ENCODE assay signal across 17 mouse cellular contexts in the genomic region with DNA sequence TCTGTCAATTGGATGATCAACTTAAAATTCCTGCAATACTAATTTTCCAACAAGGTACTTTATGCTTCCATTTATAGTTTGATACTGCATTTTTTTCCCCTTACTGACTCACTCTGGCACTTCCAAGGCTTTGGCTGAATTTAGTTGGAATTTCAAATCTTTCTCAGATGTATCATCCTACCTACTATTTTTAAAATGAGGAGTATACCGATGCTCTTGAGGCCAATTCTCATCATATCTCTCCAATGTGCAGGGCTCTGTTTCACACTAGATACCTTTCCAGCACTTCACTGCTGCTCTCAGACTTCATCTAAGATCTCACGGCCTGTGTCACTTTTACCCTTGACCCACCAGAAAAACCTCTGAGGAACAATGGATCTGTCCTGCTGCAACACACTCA.
"Had no signal": no experiment of that assay in that cellular context is flagged by ENCODE, and none has a peak within 500 bp of the region (broad histone marks: within the 10 kb centered on the region; RNA-seq: fewer than 3 reads in every experiment).

No protein-coding gene starts in this region.

- H3K27me3 ChIP-seq: midbrain, embryonic 12.5 days; neural tube, embryonic 13.5 days; neural tube, embryonic 15.5 days had no signal

- H3K4me3 ChIP-seq: midbrain, embryonic 10.5 days; midbrain, embryonic 12.5 days; myocyte; neural tube, embryonic 13.5 days; neural tube, embryonic 15.5 days had no signal

- H3K4me2 ChIP-seq: lung, embryonic 14.5 days; midbrain, embryonic 12.5 days; neural tube, embryonic 13.5 days; neural tube, embryonic 15.5 days had no signal

- H3K4me1 ChIP-seq: midbrain, embryonic 10.5 days; midbrain, embryonic 12.5 days; neural tube, embryonic 13.5 days; neural tube, embryonic 15.5 days had no signal

- H3K9ac ChIP-seq: lung, embryonic 14.5 days; midbrain, embryonic 12.5 days; neural tube, embryonic 13.5 days; neural tube, embryonic 15.5 days had no signal

- H3K27ac ChIP-seq: midbrain, embryonic 10.5 days; midbrain, embryonic 12.5 days; neural tube, embryonic 13.5 days; neural tube, embryonic 15.5 days had no signal

- H3K36me3 ChIP-seq: midbrain, embryonic 10.5 days; midbrain, embryonic 12.5 days; neural tube, embryonic 13.5 days; neural tube, embryonic 15.5 days had no signal

- H3K9me3 ChIP-seq: midbrain, embryonic 10.5 days; midbrain, embryonic 12.5 days; neural tube, embryonic 13.5 days; neural tube, embryonic 15.5 days had no signal

- DNase-seq: lung, adult 18-20 months; lung, embryonic 14.5 days; lung, postnatal 10 days; lung, postnatal 4 days; midbrain, embryonic 14.5 days; retina, postnatal 1 day; right cerebral cortex, adult 18-20 months; spleen, adult 18-20 months; thymus, adult 2 months; thymus, postnatal 25 days; thymus, postnatal 4 days had no signal

- ATAC-seq: midbrain, embryonic 16.5 days had no signal
